Mouse (Mus musculus) liver, embryonic 11.5 days (tissue): Measurements from ENCODE around the gene Slc1a4. TPM values are rescaled to one million over a fixed set of nuclear protein-coding genes. Genes with fewer than 3 reads are reported as not detected.
A peak's percentile ranks its signal among the peaks of the same experiment; 100 is the strongest.

Source experiments
- ATAC-seq: fragments of 200-750 bp; cut with Nextera tagmentation; replicated peaks from 2 replicates; pipeline ENCODE4 v1.8.0; 2017; ENCODE audit warnings: moderate number of reproducible peaks, mild to moderate bottlenecking, moderate TSS enrichment, moderate library complexity; ENCODE audit not compliant: low FRiP score
- DNase-seq: peaks from one replicate; pipeline ENCODE4 v3.0.0-alpha.2; 2017; ENCODE audit warnings: low spot score
- H3K27ac ChIP-seq: fragments of 300-500 bp; sonication (generic); 2 replicates; pipeline ENCODE4 v1.5.1; 2014; ENCODE audit warnings: mild to moderate bottlenecking, low read depth, low read length, control low read depth
- H3K27me3 ChIP-seq: fragments of 300-500 bp; sonication (generic); replicated peaks from 2 replicates; pipeline ENCODE4 v1.6.1; 2014; ENCODE audit warnings: low read length, mixed read lengths; ENCODE audit not compliant: control insufficient read depth, insufficient read depth
- H3K36me3 ChIP-seq: fragments of 300-500 bp; sonication (generic); 2 replicates; pipeline ENCODE4 v1.6.1; 2014; ENCODE audit warnings: mild to moderate bottlenecking, low read length, moderate library complexity, mixed read lengths; ENCODE audit not compliant: control insufficient read depth, insufficient read depth
- H3K4me1 ChIP-seq: fragments of 300-500 bp; sonication (generic); replicated peaks from 2 replicates; pipeline ENCODE4 v1.6.1; 2014; ENCODE audit warnings: low read length, mixed read lengths; ENCODE audit not compliant: control insufficient read depth, insufficient read depth
- H3K4me2 ChIP-seq: fragments of 300-500 bp; sonication (generic); 2 replicates; pipeline ENCODE4 v1.6.1; 2014; ENCODE audit warnings: mild to moderate bottlenecking, control low read depth, moderate library complexity
- H3K4me3 ChIP-seq: fragments of 300-500 bp; sonication (generic); 2 replicates; pipeline ENCODE4 v1.5.1; 2014; ENCODE audit warnings: low read depth, low read length, control low read depth
- H3K9ac ChIP-seq: fragments of 300-500 bp; sonication (generic); 2 replicates; pipeline ENCODE4 v1.6.1; 2014; ENCODE audit warnings: low read depth, low read length, control low read depth
- H3K9me3 ChIP-seq: fragments of 300-500 bp; sonication (generic); 2 replicates; pipeline ENCODE4 v1.6.1; 2016; ENCODE audit warnings: low read length, inconsistent platforms, mixed read lengths; ENCODE audit not compliant: control insufficient read depth
- WGBS: fragments of 180-500 bp; shearing (Covaris S2); extraction: QIAGEN DNeasy Blood & Tissue Kit; methylation state at CpG from one replicate; pipeline ENCODE4 v1.1.7; 2014; 5-methylcytosine and 5-hydroxymethylcytosine counted together
- polyA plus RNA-seq: library from polyadenylated mRNA; unstranded; fragments of >200 nt; fragmentation: Nextera tagmentation; extraction: Ambion mirVana; gene quantifications from 2 replicates; pipeline ENCODE4 v1.2.1, GENCODE M21; 2014

Slc1a4 gene
- polyA plus RNA-seq, 1 experiment from 2014 or later, result 18.6 TPM

DNA sequence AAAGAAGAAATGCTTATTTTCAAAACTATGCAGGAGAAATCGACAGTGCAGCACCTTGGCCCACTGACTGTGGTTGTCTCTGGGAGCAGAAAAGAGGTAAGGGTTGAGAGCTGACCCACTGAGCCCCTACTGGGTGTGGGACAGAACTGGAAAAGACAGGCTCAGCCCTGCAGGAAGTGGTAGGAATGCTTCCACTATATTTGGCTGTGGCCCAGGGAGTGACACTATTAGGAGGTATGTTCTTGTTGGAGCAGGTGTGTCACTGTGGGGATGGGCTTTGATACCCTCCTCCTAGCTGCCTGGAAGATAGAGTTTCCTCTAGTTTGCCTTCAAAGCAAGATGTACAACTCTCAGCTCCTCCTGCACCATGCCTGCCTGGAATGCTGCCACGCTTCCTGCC lies 16.0 kb upstream of the Slc1a4 start:
- no peaks in the 10 kb centered on the region for H3K9me3 ChIP-seq
- 75% methylated on average over 2 of the region's 2 CpGs for WGBS
- H3K36me3 ChIP-seq, result no peaks in the 10 kb centered on the region
- DNase-seq (no peak), ATAC-seq (no peak)
- H3K4me2 ChIP-seq, result no peak overlapping the region
- H3K4me3 ChIP-seq, result no peak overlapping the region
- H3K27ac ChIP-seq, result no peak overlapping the region
- no peaks in the 10 kb centered on the region for H3K4me1 ChIP-seq
- H3K9ac ChIP-seq, result no peak overlapping the region
- H3K27me3 ChIP-seq, result no peaks in the 10 kb centered on the region

- H3K4me1 ChIP-seq, result no peaks in the 10 kb centered on the region
- 92% methylated on average over 6 of the region's 6 CpGs for WGBS
- DNase-seq (no peak), ATAC-seq (no peak)
- no peaks in the 10 kb centered on the region for H3K36me3 ChIP-seq
- no peak overlapping the region for H3K27ac ChIP-seq
- no peaks in the 10 kb centered on the region for H3K27me3 ChIP-seq
- H3K4me2 ChIP-seq, result no peak overlapping the region
- H3K9ac ChIP-seq, result no peak overlapping the region
- no peaks in the 10 kb centered on the region for H3K9me3 ChIP-seq
- H3K4me3 ChIP-seq, result no peak overlapping the region
Observed at GRCm38 (mm10) chr11:20347548-20347947, 15.0 kb upstream of the Slc1a4 start.

DNA sequence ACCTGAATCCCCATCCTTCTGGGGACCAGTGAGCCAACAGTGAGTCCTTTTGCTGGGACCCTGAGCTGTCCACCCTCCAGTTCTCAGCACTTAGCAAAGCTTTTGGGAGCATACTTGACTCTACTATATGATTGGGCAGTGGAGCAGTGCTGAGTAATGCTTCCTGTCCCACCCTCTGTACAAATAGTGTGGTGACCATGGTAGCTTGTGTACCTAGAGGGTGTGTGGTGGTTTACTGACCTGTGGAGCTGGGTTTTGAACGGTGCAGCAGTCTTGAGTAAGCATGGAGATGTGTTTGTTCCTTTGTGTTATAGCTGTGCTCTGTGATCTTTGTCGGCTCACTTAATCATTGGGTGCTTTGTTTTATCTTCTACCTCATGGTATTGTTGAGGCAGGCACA lies 13.9 kb upstream of the Slc1a4 start:
- H3K4me2 ChIP-seq, result no peak overlapping the region
- H3K9me3 ChIP-seq, result no peaks in the 10 kb centered on the region
- WGBS, result 61% methylated on average over 2 of the region's 2 CpGs
- ATAC-seq, result no peak
- H3K4me3 ChIP-seq, result no peak overlapping the region
- no peaks in the 10 kb centered on the region for H3K4me1 ChIP-seq
- H3K36me3 ChIP-seq, result no peaks in the 10 kb centered on the region
- H3K27ac ChIP-seq, result no peak overlapping the region
- H3K9ac ChIP-seq, result no peak overlapping the region
- no peaks in the 10 kb centered on the region for H3K27me3 ChIP-seq
- DNase-seq, result no peak

DNA sequence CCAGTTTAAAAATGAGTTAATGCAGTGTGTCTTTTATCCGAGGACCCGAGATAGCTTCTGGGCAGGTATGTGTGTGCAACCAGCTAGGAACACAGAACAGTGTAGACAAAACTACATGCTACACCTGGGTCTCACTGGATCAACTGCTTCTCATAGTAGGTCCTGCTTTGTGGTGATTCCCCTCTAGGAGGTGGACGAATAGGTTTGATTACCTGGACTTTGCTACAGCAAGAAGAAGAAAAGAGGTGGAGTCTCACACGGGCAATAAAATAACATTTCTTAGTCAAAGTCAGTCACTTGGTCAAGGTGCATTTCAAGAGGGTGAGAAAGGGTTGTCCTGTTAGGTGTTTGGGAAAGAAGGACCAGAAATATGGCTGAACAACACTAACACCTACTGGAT lies 11.4 kb upstream of the Slc1a4 start:
- 84% methylated on average over 4 of the region's 4 CpGs for WGBS
- Histone ChIP-seq H3K27ac (no peak overlapping the region), H3K9me3 (no peaks in the 10 kb centered on the region), H3K4me3 (no peak overlapping the region), H3K27me3 (no peaks in the 10 kb centered on the region), H3K36me3 (no peaks in the 10 kb centered on the region), H3K9ac (no peak overlapping the region), H3K4me1 (no peaks in the 10 kb centered on the region), H3K4me2 (no peak overlapping the region)
- DNase-seq (no peak), ATAC-seq (no peak)

DNA sequence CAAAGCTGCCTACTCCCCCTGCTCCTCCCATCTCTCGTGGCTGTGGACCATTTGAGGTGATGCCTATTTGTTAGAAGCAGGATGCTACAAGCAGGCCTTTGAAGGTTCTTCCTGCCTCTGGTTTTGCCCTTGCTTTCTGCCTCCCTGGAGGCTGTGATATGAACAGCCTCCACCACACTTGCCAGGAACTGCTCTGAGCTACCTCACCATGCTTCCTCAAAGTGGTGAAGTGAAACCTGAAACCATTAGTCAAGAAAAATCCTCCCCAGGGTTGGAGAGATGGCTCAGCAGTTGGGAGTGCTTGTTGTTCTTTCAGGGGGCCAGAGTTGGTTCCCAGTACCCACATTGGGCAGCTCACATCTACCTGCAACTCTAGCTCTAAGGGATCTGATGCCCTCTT lies 9.1 kb upstream of the Slc1a4 start:
- no peak overlapping the region for H3K9ac ChIP-seq
- ATAC-seq (no peak), DNase-seq (no peak)
- H3K4me3 ChIP-seq, result no peak overlapping the region
- H3K4me2 ChIP-seq, result no peak overlapping the region
- no peaks in the 10 kb centered on the region for H3K9me3 ChIP-seq
- WGBS, result 48% methylated on average over 1 of the region's 1 CpGs
- H3K4me1 ChIP-seq, result no peaks in the 10 kb centered on the region
- H3K36me3 ChIP-seq, result no peaks in the 10 kb centered on the region
- H3K27ac ChIP-seq, result no peak overlapping the region
- no peaks in the 10 kb centered on the region for H3K27me3 ChIP-seq

- H3K27me3 ChIP-seq, result no peaks in the 10 kb centered on the region
- H3K4me1 ChIP-seq, result no peaks in the 10 kb centered on the region
- no peak overlapping the region for H3K27ac ChIP-seq
- DNase-seq (no peak), ATAC-seq (peak; percentile 43; the same call in 1 of the 2 replicates)
- H3K4me3 ChIP-seq, result no peak overlapping the region
- H3K9me3 ChIP-seq, result no peaks in the 10 kb centered on the region
- WGBS, result 30% methylated on average over 2 of the region's 2 CpGs
- H3K36me3 ChIP-seq, result no peaks in the 10 kb centered on the region
- H3K4me2 ChIP-seq, result no peak overlapping the region
- H3K9ac ChIP-seq, result no peak overlapping the region
Observed at GRCm38 (mm10) chr11:20338703-20339102, 6.2 kb upstream of the Slc1a4 start.

- Histone ChIP-seq H3K27me3 (no peaks in the 10 kb centered on the region), H3K36me3 (no peaks in the 10 kb centered on the region), H3K4me2 (no peak overlapping the region), H3K27ac (no peak overlapping the region), H3K4me3 (no peak overlapping the region), H3K9ac (no peak overlapping the region), H3K9me3 (no peaks in the 10 kb centered on the region), H3K4me1 (peaks cover 8% of the 10 kb centered on the region)
- no peak for ATAC-seq
- 44% methylated on average over 1 of the region's 1 CpGs for WGBS
- DNase-seq, result no peak
Observed at GRCm38 (mm10) chr11:20334301-20334700, 1.8 kb upstream of the Slc1a4 start.

DNA sequence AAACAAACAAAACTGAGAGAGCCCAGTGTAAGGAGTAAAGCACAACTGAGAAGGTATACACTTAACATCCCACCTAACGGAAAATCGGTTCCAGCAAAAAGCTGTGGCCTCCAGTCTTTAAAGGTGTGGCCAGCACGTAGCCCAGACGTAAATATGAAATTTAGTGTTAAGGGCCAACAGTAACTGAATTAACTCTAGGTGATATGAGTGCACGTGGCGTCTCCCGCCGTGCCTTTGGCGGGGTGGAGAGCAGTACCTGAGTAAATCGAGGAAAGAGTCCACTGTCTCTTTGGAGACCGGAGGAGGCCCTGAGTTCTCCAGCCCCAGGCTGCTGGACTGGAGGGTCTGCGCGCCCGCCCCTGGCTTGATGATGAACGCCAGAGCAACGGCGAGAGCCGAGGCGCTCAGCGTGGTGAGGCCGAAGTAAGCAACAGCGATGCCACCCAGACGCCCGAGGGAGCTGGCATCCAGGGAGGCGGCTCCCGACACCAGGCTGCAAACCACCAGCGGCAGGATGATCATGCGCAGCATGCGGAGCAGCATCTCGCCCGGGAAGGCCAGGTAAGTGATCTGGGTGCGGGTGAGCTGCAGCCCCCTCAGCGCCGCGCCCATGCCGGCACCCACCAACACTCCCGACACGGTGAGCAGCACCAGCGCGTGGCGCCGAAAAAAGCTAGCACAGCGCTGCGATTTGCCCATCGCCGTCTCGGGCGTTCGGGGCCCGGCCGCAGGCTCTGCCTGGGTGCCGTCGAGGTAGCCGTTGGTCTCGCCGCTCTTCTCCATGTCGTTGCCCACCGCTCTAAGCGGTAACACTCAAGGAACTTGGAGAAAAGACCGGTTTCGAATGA lies 599 bp downstream of the Slc1a4 start:
- ATAC-seq, result peak; percentile 17; the same call in 1 of the 2 replicates
- peak overlapping the region; percentile 95 for H3K27ac ChIP-seq
- peaks cover 8% of the 10 kb centered on the region for H3K4me1 ChIP-seq
- peak; percentile 67 for DNase-seq
- no peaks in the 10 kb centered on the region for H3K9me3 ChIP-seq
- peak overlapping the region; percentile 92 for H3K4me2 ChIP-seq
- H3K4me3 ChIP-seq, result peak overlapping the region; percentile 68
- no peaks in the 10 kb centered on the region for H3K36me3 ChIP-seq
- WGBS, result 1% methylated on average over 61 of the region's 61 CpGs
- peak overlapping the region; percentile 81 for H3K9ac ChIP-seq
- H3K27me3 ChIP-seq, result no peaks in the 10 kb centered on the region

- ATAC-seq, result no peak
- H3K27ac ChIP-seq, result no peak overlapping the region
- H3K4me2 ChIP-seq, result peak overlapping the region; percentile 92
- H3K4me3 ChIP-seq, result peak overlapping the region; percentile 68
- H3K9ac ChIP-seq, result peak overlapping the region; percentile 81
- no peak for DNase-seq
- peaks cover 11% of the 10 kb centered on the region for H3K4me1 ChIP-seq
- 56% methylated on average over 9 of the region's 9 CpGs for WGBS
- no peaks in the 10 kb centered on the region for H3K36me3 ChIP-seq
- H3K27me3 ChIP-seq, result no peaks in the 10 kb centered on the region
- H3K9me3 ChIP-seq, result no peaks in the 10 kb centered on the region
Observed at GRCm38 (mm10) chr11:20331027-20331689, 1.4 kb downstream of the Slc1a4 start.
